Mouse (Mus musculus): Measurements from ENCODE around the gene Epha1. TPM values are rescaled to one million over a fixed set of nuclear protein-coding genes. Genes with fewer than 3 reads are reported as not detected.
A peak's percentile ranks its signal among the peaks of the same experiment; 100 is the strongest.

The Epha1 gene
- polyA plus RNA-seq, 1 experiment: 2.1 TPM

DNA sequence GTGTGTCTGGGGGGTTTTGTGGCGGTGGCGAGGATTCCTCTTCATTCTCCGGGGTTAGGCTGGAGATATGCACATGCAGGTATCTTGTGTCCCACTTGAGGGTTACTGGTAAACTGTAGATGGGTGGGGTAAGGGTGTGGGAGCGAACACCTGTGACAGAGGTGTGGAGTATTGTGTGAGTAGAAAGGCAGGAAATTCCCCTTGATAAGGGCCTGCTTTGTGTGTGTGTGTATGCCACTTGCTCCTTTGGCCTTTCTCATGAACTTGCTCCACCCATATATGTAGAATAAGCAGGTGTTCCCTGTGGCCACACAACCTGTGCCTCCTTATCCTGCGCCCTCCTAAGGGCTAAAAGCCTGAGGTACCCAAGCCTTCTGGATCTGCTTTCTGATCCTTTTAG is 16.2 kb downstream of the Epha1 start:
- Histone ChIP-seq H3K4me1 (ENCODE audit: control insufficient read depth, insufficient read depth, low read length) (peaks cover 26% of the 10 kb centered on the region), H3K4me3 (ENCODE audit: insufficient read depth, low read length) (no peak overlapping the region), H3K27ac (ENCODE audit: insufficient read depth, low read length) (no peak overlapping the region)
- TF ChIP-seq CTCF (IDR thresholded peaks at IDR 0.05; ENCODE audit: borderline replicate concordance, insufficient read depth, low read length): no peak
- TF ChIP-seq POLR2A (IDR thresholded peaks at IDR 0.05; ENCODE audit: low read depth, low read length): no peak

DNA sequence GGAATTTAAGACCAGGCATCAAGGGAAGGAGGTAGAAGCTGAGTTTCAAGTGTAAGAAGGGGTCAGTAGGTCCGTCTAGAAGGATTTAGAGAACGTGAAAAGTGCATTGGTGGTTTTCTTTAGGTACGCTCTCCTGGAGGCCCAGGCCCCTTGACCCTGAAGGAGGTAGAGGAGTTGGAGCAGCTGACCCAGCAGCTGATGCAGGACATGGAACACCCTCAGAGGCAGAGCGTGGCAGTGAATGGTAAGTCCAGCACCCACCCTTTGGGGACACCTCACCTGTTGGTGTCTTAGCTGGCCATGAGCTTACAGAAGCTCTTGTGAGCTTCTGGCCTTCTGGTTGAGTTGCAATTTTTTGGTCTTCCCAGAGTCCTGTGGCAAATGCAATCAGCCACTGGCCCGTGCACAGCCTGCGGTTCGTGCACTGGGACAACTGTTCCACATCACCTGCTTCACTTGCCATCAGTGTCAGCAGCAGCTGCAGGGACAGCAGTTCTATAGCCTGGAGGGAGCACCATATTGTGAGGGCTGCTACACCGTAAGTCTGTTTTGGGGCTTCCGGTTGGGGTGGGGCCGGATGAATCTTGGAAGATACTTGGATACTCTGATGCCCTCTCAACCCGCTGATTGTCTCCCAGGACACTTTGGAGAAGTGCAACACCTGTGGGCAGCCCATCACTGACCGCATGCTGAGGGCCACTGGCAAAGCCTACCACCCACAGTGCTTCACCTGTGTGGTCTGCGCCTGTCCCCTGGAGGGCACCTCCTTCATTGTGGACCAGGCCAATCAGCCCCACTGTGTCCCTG is 17.1 kb downstream of the Epha1 start:
- Histone ChIP-seq H3K4me3 (ENCODE audit: insufficient read depth, low read length) (no peak overlapping the region), H3K4me1 (ENCODE audit: control insufficient read depth, insufficient read depth, low read length) (peaks cover 26% of the 10 kb centered on the region), H3K27ac (ENCODE audit: insufficient read depth, low read length) (no peak overlapping the region)
- TF ChIP-seq POLR2A (IDR thresholded peaks at IDR 0.05; ENCODE audit: low read depth, low read length) (no peak; the same call in 1 of the 2 replicates), CTCF (IDR thresholded peaks at IDR 0.05; ENCODE audit: borderline replicate concordance, insufficient read depth, low read length) (no peak)

DNA sequence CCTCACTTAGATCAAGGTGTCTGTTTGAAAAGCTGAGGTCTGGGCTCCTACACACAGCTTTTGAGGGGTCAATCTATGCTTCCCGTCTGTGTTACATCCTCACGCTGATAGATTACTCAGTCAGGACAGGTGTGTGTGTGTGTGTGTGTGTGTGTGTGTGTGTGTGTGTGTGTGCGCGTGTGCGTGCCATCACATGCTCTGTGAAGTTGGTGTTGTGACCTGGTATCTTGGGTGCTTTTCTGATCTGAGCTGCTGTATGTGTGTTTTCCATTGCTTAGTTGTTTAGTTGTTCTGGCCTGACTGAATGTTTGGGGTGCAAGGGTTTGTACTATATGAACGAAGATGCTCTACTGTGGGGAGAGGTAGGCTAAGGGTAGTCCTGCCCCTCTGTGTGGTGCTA is 17.7 kb downstream of the Epha1 start:
- no peak overlapping the region for H3K27ac ChIP-seq (ENCODE audit: insufficient read depth, low read length)
- H3K4me3 ChIP-seq (ENCODE audit: insufficient read depth, low read length): peak overlapping the region; percentile 90
- peaks cover 26% of the 10 kb centered on the region for H3K4me1 ChIP-seq (ENCODE audit: control insufficient read depth, insufficient read depth, low read length)
- TF ChIP-seq POLR2A (IDR thresholded peaks at IDR 0.05; ENCODE audit: low read depth, low read length) (no peak), CTCF (IDR thresholded peaks at IDR 0.05; ENCODE audit: borderline replicate concordance, insufficient read depth, low read length) (no peak)

DNA sequence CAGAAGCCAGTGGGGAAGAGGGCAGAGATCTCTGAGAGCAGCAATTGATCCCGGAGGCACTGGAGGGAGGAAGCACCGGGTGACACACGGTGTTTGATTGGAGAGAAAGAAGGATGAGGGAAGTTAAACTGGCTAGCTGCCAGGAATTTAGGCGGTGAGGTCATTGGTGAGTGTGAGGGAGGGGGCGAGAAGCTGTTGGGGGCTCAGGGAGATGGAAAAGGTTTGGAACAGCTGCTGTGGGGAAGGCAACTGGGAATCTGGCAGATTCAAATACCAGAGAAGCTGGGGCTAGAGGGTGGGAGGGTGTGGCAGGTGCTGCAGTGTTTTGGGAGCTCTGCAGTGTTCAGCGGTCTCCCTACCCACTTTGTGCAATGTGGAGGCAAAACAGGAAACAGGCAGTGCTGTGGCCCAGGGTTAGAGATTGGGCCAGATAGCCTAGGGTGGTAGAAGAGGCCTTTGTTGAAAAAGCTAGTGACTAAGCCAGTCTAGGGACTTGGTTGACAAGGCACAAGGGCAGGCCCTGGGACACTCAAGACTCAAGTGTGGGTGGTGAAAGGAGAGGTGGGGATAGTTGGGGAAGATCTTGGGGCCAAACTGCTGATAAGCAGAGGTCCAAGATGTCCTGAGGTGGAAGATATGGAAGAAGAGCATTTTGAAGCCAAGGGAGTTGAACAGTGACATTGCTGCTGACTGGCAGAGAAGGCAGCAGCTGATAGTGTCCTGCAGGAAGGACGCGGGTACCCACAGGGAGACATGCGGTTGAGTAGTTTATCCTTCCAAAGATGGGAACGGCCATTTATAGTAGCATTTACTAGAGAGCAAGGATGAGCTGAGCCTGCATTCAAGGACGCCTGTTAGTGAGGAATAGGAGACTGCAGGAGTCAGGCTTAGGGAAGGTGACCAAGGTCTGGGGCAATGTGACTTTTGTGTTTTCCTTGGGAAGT is 18.7 kb downstream of the Epha1 start:
- Histone ChIP-seq H3K27ac (ENCODE audit: insufficient read depth, low read length) (peak overlapping the region; percentile 90; the same call in 1 of the 2 replicates), H3K4me1 (ENCODE audit: control insufficient read depth, insufficient read depth, low read length) (peaks cover 26% of the 10 kb centered on the region), H3K4me3 (ENCODE audit: insufficient read depth, low read length) (peak overlapping the region; percentile 90)
- no peak for TF ChIP-seq CTCF (IDR thresholded peaks at IDR 0.05; ENCODE audit: borderline replicate concordance, insufficient read depth, low read length)
- no peak for TF ChIP-seq POLR2A (IDR thresholded peaks at IDR 0.05; ENCODE audit: low read depth, low read length)

DNA sequence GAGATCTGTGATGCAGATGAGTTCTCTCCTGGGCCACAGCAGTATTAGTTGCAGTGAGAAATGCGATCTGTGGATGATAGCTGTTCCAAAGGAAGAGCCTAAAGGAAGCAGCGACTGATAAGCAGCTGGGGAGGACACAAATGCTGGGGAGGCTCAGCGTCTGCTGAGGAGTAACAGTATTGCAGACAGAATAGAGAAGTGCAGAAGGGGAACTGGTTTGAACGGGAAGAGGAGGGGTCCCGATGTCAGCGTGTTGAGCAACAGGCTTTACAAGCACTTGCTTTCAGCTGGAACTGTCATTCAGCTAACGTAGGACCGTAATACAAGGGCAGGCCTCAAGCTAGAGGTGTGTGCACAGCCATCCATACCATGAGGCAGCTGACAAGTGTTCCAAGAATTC is 19.9 kb downstream of the Epha1 start:
- H3K4me1 ChIP-seq (ENCODE audit: control insufficient read depth, insufficient read depth, low read length): peaks cover 27% of the 10 kb centered on the region
- H3K27ac ChIP-seq (ENCODE audit: insufficient read depth, low read length): peak overlapping the region; percentile 90
- no peak for TF ChIP-seq CTCF (IDR thresholded peaks at IDR 0.05; ENCODE audit: borderline replicate concordance, insufficient read depth, low read length)
- TF ChIP-seq POLR2A (IDR thresholded peaks at IDR 0.05; ENCODE audit: low read depth, low read length): no peak; the same call in 1 of the 2 replicates
- H3K4me3 ChIP-seq (ENCODE audit: insufficient read depth, low read length): peak overlapping the region; percentile 90

DNA sequence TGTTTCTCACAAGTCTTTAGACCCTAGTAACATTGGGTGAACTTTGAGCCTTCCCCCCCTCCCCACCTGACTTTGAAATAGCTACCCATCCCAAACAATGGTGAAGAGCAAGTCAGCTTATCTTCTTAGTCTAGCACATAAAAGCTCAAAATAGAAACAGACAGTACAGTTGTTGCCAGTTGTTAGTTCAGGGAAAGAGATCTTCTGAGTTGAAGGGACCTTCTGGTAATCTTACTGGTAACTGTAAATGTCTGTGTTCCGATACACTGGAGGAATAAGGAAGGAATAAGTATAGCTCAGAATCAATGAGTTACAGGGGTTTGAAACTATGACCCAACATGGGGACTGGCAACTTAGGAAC is 20.6 kb downstream of the Epha1 start:
- H3K27ac ChIP-seq (ENCODE audit: insufficient read depth, low read length): peak overlapping the region; percentile 90; the same call in 1 of the 2 replicates
- peaks cover 22% of the 10 kb centered on the region for H3K4me1 ChIP-seq (ENCODE audit: control insufficient read depth, insufficient read depth, low read length)
- peak overlapping the region; percentile 90 for H3K4me3 ChIP-seq (ENCODE audit: insufficient read depth, low read length)
- TF ChIP-seq CTCF (IDR thresholded peaks at IDR 0.05; ENCODE audit: borderline replicate concordance, insufficient read depth, low read length): no peak
- no peak; the same call in 1 of the 2 replicates for TF ChIP-seq POLR2A (IDR thresholded peaks at IDR 0.05; ENCODE audit: low read depth, low read length)

DNA sequence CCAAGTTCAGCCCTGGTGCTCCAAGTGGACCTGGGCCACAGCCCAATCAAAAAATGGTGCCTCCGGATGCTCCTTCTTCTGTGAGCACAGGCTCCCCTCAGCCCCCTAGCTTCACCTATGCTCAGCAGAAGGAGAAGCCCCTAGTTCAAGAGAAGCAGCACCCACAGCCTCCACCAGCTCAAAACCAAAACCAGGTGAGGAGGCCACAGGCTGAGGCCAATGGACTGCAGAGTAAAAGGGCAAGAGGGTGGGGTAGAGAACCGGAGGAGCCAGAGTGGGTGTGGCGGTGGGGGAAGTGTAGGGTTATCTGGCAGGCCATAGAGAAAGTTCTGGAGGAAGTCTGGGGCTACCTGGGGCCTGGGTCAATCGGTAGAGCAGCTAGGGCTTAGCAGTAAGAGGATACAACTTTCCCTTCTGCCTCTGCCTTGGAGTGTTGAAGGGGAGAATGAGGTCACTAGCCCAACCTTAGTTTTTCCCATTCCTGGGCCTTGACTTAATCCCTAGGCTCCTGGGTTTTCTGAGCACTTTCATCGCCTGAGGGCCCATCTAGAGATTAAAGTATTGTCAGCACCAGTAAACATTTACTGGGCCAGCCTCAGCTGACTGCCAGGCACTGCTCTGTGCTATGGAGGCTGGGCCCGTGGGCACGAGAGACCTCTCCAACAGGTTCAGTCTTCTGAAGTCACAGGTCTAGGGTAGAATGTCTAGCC is 21.1 kb downstream of the Epha1 start:
- TF ChIP-seq POLR2A (IDR thresholded peaks at IDR 0.05; ENCODE audit: low read depth, low read length): peak; percentile 25; the same call in 1 of the 2 replicates
- TF ChIP-seq CTCF (IDR thresholded peaks at IDR 0.05; ENCODE audit: borderline replicate concordance, insufficient read depth, low read length): no peak
- Histone ChIP-seq H3K4me1 (ENCODE audit: control insufficient read depth, insufficient read depth, low read length) (peaks cover 22% of the 10 kb centered on the region), H3K27ac (ENCODE audit: insufficient read depth, low read length) (peak overlapping the region; percentile 90), H3K4me3 (ENCODE audit: insufficient read depth, low read length) (peak overlapping the region; percentile 90)

DNA sequence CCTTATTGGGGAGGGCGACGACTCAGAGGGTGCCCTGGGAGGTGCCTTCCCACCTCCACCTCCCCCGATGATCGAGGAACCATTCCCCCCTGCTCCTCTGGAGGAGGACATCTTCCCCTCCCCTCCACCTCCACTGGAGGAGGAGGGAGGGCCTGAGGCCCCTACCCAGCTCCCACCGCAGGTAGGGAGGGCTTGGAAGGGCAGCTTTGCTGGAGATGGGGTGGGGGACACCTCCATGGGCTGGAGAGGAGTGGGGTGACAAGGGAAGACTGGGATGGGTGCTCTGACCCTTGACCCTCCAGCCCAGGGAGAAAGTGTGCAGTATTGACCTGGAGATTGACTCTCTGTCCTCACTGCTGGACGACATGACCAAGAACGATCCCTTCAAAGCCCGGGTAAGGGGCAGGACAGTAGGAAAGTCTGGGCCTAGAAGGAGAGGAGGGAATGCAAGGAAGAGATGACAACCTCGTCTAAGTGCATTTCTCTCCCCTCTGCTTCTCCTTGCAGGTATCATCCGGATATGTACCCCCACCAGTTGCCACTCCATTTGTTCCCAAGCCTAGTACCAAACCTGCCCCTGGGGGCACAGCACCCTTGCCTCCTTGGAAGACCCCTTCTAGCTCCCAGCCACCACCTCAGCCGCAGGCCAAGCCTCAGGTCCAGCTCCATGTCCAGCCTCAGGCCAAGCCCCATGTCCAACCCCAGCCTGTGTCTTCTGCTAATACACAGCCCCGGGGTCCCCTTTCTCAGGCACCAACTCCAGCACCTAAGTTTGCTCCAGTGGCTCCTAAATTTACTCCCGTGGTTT is 21.9 kb downstream of the Epha1 start:
- Histone ChIP-seq H3K27ac (ENCODE audit: insufficient read depth, low read length) (peak overlapping the region; percentile 90), H3K4me1 (ENCODE audit: control insufficient read depth, insufficient read depth, low read length) (peaks cover 22% of the 10 kb centered on the region), H3K4me3 (ENCODE audit: insufficient read depth, low read length) (peak overlapping the region; percentile 90)
- TF ChIP-seq POLR2A (IDR thresholded peaks at IDR 0.05; ENCODE audit: low read depth, low read length) (0 out of 2 replicates have a peak, but pooled peaks have one; percentile 23), CTCF (IDR thresholded peaks at IDR 0.05; ENCODE audit: borderline replicate concordance, insufficient read depth, low read length) (no peak)
